Mouse (Mus musculus) heart, postnatal 0 days (tissue): ENCODE measurements around the gene Tmem139. TPM values are rescaled to one million over a fixed set of nuclear protein-coding genes. Genes with fewer than 3 reads are reported as not detected.

Source experiments
- ATAC-seq: fragments of 200-750 bp; cut with Nextera tagmentation; 2 replicates; pipeline ENCODE4 v1.8.0; 2017; ENCODE audit warnings: low read depth, moderate number of reproducible peaks, moderate library complexity; ENCODE audit not compliant: insufficient read depth
- DNase-seq: peaks from one replicate; pipeline ENCODE4 v3.0.0-alpha.2; 2016; ENCODE audit warnings: low spot score
- H3K27ac ChIP-seq: fragments of 300-500 bp; sonication (generic); 2 replicates; pipeline ENCODE4 v1.5.1; 2014; ENCODE audit warnings: low read depth, mild to moderate bottlenecking
- H3K27me3 ChIP-seq: fragments of 300-500 bp; sonication (generic); 2 replicates; pipeline ENCODE4 v1.6.1; 2014; ENCODE audit warnings: low read length, mixed read lengths; ENCODE audit not compliant: control insufficient read depth, insufficient read depth
- H3K36me3 ChIP-seq: fragments of 300-500 bp; sonication (generic); replicated peaks from 2 replicates; pipeline ENCODE4 v1.6.1; 2014; ENCODE audit warnings: low read length, mixed read lengths; ENCODE audit not compliant: control insufficient read depth, insufficient read depth
- H3K4me1 ChIP-seq: fragments of 300-500 bp; sonication (generic); 2 replicates; pipeline ENCODE4 v1.6.1; 2014; ENCODE audit warnings: antibody characterized with exemption; ENCODE audit not compliant: control insufficient read depth, insufficient read depth
- H3K4me2 ChIP-seq: fragments of 300-500 bp; sonication (generic); 2 replicates; pipeline ENCODE4 v1.6.1; 2014; ENCODE audit warnings: low read depth, mild to moderate bottlenecking, low read length, moderate library complexity
- H3K4me3 ChIP-seq: fragments of 300-500 bp; sonication (generic); 2 replicates; pipeline ENCODE4 v1.5.1; 2014; ENCODE audit warnings: low read depth, low read length
- H3K9ac ChIP-seq: fragments of 300-500 bp; sonication (generic); replicated peaks from 2 replicates; pipeline ENCODE4 v1.6.1; 2014; ENCODE audit warnings: low read depth, low read length, mixed read lengths
- H3K9me3 ChIP-seq: fragments of 300-500 bp; sonication (generic); replicated peaks from 2 replicates; pipeline ENCODE4 v1.6.1; 2016; ENCODE audit warnings: low read length; ENCODE audit not compliant: control insufficient read depth
- CTCF ChIP-seq: IDR thresholded peaks from 2 replicates; pipeline ENCODE4 v1.5.1; 2016; ENCODE audit warnings: antibody characterized with exemption, control low read depth, low read depth
- EP300 ChIP-seq: IDR thresholded peaks from 2 replicates; pipeline ENCODE4 v1.6.1; 2016; ENCODE audit warnings: antibody characterized with exemption, low read depth
- WGBS: fragments of 180-500 bp; shearing (Covaris S2); extraction: QIAGEN DNeasy Blood & Tissue Kit; methylation state at CpG from one replicate; pipeline ENCODE4 v1.1.7; 2014; 5-methylcytosine and 5-hydroxymethylcytosine counted together
- polyA plus RNA-seq: library from polyadenylated mRNA; unstranded; fragments of >200 nt; fragmentation: Nextera tagmentation; extraction: Ambion mirVana; gene quantifications from 2 replicates; pipeline ENCODE4 v1.2.1, GENCODE M21; 2015
- total RNA-seq: library from RNA; depleted of rRNA; stranded (reverse); fragments of >200 nt; gene quantifications from 2 replicates; pipeline ENCODE4 v1.2.3, GENCODE M21; 2014; ENCODE audit warnings: low replicate concordance

Gene Tmem139
- total and polyA plus RNA-seq, 2 experiments from 2014 or later = 0.10 TPM; not detected in 1

DNA sequence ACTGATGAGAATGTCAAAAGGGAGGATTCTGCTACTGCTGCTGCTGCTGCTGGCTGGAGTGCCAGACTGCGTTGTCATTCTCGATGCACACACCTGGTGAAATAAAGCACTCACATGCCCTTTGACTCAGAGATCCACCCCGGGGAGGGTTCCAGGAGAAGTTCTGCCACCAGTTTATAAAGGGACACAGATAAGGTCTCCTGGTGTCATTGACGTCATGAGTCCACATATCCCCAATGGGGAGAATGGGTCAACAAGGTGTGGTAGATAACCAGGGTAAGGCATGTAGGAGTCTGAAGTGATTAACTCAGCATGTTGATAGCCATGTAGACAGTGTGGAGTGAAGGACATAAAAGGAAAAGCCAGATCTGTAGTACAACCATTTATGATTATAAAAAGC lies 32.2 kb upstream of the Tmem139 start:
- no peaks in the 10 kb centered on the region for H3K4me1 ChIP-seq
- no peak overlapping the region for H3K9ac ChIP-seq
- no peaks in the 10 kb centered on the region for H3K27me3 ChIP-seq
- no peak for DNase-seq
- WGBS = 51% methylated on average over 4 of the region's 4 CpGs
- H3K4me2 ChIP-seq = no peak overlapping the region
- no peak for ATAC-seq
- H3K27ac ChIP-seq = no peak overlapping the region
- no peak overlapping the region for H3K4me3 ChIP-seq
- no peaks in the 10 kb centered on the region for H3K9me3 ChIP-seq
- H3K36me3 ChIP-seq = no peaks in the 10 kb centered on the region
- TF ChIP-seq CTCF = no peak
- no peak for TF ChIP-seq EP300

DNA sequence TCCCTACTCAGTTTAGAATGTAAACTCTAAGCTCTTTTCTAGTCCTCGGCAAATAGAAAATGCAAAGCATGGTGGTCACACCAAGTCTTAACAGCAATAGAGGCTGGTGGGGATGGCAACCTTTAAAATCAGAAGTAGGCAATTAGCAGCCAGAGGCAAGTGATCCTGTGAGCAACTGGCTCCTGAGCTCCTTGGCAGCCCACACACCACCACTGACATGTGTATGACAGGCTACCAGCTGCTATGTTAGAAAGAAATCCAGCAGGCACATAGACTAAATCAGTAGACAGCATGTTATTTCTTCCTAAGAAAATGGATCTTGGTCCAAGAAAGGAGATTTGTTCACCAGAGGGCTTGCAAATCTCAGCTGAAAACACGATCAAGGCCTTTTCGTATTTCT lies 30.6 kb upstream of the Tmem139 start:
- 85% methylated on average over 3 of the region's 3 CpGs for WGBS
- no peak overlapping the region for H3K27ac ChIP-seq
- no peaks in the 10 kb centered on the region for H3K36me3 ChIP-seq
- TF ChIP-seq EP300 (no peak), CTCF (no peak)
- no peaks in the 10 kb centered on the region for H3K4me1 ChIP-seq
- no peaks in the 10 kb centered on the region for H3K27me3 ChIP-seq
- ATAC-seq = no peak
- H3K9ac ChIP-seq = no peak overlapping the region
- H3K4me3 ChIP-seq = no peak overlapping the region
- H3K4me2 ChIP-seq = no peak overlapping the region
- DNase-seq = no peak
- no peaks in the 10 kb centered on the region for H3K9me3 ChIP-seq

DNA sequence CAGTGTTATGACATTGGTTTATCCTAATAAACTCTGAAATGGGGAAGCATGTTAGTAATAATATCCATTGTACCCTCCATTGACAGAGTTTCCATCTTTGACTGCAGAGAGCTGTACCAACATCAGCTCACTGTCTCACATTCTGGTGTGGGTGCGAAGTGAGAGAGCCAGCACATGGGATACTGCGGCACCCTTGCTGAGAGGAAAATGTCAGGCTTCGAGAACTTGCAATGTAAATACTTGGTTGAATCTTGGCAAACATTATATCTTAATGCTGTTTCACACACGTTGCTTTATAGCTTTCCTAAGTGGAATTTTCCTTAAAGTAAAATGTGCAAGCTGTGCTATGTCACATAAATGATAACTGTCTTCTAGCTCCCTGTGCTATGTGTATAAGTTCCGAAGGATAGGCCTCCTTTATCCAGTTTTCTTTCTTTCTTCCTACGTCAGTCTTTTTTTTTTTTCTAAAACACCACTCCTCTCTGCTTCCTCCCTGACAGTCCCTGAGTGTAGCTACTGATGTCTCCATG lies 24.4 kb upstream of the Tmem139 start:
- H3K4me3 ChIP-seq = no peak overlapping the region
- H3K9me3 ChIP-seq = no peaks in the 10 kb centered on the region
- no peak overlapping the region for H3K4me2 ChIP-seq
- TF ChIP-seq EP300 (no peak), CTCF (no peak)
- H3K4me1 ChIP-seq = no peaks in the 10 kb centered on the region
- WGBS = 55% methylated on average over 6 of the region's 6 CpGs
- H3K36me3 ChIP-seq = no peaks in the 10 kb centered on the region
- H3K27ac ChIP-seq = no peak overlapping the region
- H3K9ac ChIP-seq = no peak overlapping the region
- ATAC-seq (no peak), DNase-seq (no peak)
- H3K27me3 ChIP-seq = no peaks in the 10 kb centered on the region

DNA sequence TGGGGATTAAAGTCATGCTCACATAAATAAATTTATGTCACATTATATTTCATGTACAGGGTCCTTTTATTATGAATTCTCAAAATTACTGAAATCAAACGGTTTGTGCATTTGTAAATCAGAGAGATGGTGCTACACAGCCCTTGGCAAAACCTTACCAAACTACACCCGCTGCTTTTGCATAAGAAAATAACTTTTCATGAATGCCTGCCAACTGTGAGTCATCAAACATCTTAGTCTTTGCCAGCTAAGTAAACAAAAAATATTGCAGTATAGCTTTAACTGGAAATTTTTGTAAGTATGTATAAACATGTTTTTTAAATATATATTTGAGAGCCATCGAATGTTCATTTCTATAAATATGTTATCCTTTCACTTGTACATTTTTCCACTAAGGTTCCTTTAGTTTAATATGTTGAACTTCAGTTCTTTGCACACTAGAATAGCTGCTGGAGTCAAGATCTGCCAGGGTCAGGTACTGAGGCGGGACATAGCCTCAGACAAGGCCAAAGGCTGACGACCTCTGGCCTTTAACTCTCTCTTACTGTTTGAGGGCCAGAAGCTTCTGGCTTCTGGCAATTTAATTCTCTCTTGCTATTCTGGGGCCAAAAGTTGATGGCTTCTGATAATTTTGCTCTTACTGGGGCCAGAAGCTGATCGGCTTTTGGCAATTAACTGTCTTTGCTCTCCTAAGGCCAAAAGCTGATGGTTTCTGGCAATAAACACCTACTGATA lies 20.3 kb upstream of the Tmem139 start:
- Histone ChIP-seq H3K27me3 (no peaks in the 10 kb centered on the region), H3K9ac (no peak overlapping the region), H3K4me2 (no peak overlapping the region), H3K9me3 (no peaks in the 10 kb centered on the region), H3K4me3 (no peak overlapping the region), H3K4me1 (0 out of 2 replicates have a peak, but pooled peaks cover 6% of the 10 kb centered on the region), H3K27ac (no peak overlapping the region), H3K36me3 (no peaks in the 10 kb centered on the region)
- WGBS = 71% methylated on average over 6 of the region's 6 CpGs
- TF ChIP-seq EP300 = no peak
- TF ChIP-seq CTCF = no peak
- DNase-seq (no peak), ATAC-seq (no peak)

DNA sequence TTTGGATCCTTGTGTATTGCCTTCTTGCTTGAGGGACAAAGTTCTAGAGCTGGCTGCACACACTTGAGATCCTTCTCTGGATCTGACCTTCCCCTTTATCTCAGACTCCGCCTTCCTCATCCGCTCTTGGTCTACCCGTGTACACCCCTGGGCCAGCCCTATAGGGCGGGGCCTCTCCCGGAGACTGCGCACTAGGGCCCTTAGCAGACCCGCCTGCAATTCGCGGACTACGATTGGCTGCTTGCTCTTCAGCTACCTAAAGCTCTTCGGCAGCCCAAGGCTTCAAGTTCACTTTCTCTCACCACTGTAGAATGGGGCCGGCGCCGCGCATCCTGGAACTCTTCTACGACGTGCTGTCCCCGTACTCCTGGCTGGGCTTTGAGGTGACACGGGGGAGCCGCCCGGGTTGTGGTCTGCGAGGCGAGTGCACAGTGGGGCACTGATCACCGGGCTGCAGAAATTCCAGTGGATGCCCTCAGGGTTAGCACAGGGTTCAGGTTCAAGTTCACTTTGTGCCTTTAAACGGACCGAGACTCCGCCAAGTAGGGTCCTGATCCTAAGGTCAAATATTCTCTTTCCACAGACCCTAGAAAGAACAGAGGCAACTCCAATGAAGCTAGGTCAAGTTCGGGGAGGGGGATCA lies 15.9 kb upstream of the Tmem139 start, which contains the start of gene Gstk1:
Gstk1 (plus strand) TSS at position 225 of the 643 bp plus-strand sequence.
- 3% methylated on average over 28 of the region's 28 CpGs for WGBS
- DNase-seq (peak; percentile 84), ATAC-seq (peak; percentile 99)
- Histone ChIP-seq H3K27me3 (no peaks in the 10 kb centered on the region), H3K4me1 (0 out of 2 replicates have a peak, but pooled peaks cover 10% of the 10 kb centered on the region), H3K9ac (peak within 1 kb of the TSS; percentile 49; the same call in 1 of the 2 replicates), H3K4me2 (peak within 1 kb of the TSS; percentile 70), H3K4me3 (peak within 1 kb of the TSS; percentile 50), H3K27ac (peak within 1 kb of the TSS; percentile 39; the same call in 1 of the 2 replicates), H3K36me3 (no peaks in the 10 kb centered on the region), H3K9me3 (no peaks in the 10 kb centered on the region)
- TF ChIP-seq CTCF (no peak), EP300 (no peak)
